Mouse (Mus musculus): ENCODE results near the gene Saa4.
A peak's percentile ranks its signal among the peaks of the same experiment; 100 is the strongest.

- TF ChIP-seq POLR2A (IDR thresholded peaks at IDR 0.05; ENCODE audit: low read depth, low read length) (peak; percentile 28), CTCF (conservative IDR thresholded peaks at IDR 0.05; ENCODE audit: insufficient read depth, insufficient read length, low read depth, low read length) (peak; percentile 79)
Measured at GRCm38 (mm10) chr7:46710390-46710844, 22.0 kb downstream of the Saa4 start, which contains the start of gene Saal1.
